Mouse (Mus musculus): ENCODE measurements around the gene Dhx37. TPM values are rescaled to one million over a fixed set of nuclear protein-coding genes. Genes with fewer than 3 reads are reported as not detected.
A peak's percentile ranks its signal among the peaks of the same experiment; 100 is the strongest.

Gene Dhx37
- polyA plus RNA-seq, 1 experiment from 2014 or later: 9.2 TPM

- Histone ChIP-seq H3K9me3 (ENCODE audit: control insufficient read depth, low read depth, low read length) (no peaks in the 10 kb centered on the region), H3K4me3 (ENCODE audit: low read depth, low read length) (peak within 1 kb of the TSS; percentile 81), H3K9ac (replicated peaks; ENCODE audit: low read depth, low read length) (peak within 1 kb of the TSS; percentile 58), H3K27me3 (ENCODE audit: control insufficient read depth, insufficient read depth, low read length) (no peaks in the 10 kb centered on the region), H3K4me1 (ENCODE audit: control insufficient read depth, insufficient read depth, low read length) (peaks cover 21% of the 10 kb centered on the region), H3K4me2 (replicated peaks; ENCODE audit: low read depth, low read length) (peak within 1 kb of the TSS; percentile 85), H3K36me3 (ENCODE audit: control insufficient read depth, insufficient read depth, low read length) (no peaks in the 10 kb centered on the region), H3K27ac (ENCODE audit: low read length) (peak within 1 kb of the TSS; percentile 71; the same call in 1 of the 2 replicates)
- WGBS: under 1% methylated on average over 60 of the region's 60 CpGs
- peak; percentile 93 for ATAC-seq (ENCODE audit: insufficient number of reproducible peaks, insufficient read depth, low FRiP score, low read depth)
Observed at GRCm38 (mm10) chr5:125475601-125476285, 41.8 kb upstream of the Dhx37 start, which contains the start of gene Aacs. TSS of gene Aacs (plus strand) at chr5:125475814.

GRCm38 (mm10) chr5:125475030-125475429, 41.1 kb upstream of the Dhx37 start:
- WGBS: 55% methylated on average over 12 of the region's 12 CpGs
- H3K27ac ChIP-seq (ENCODE audit: low read length): no peak overlapping the region
- H3K27me3 ChIP-seq (ENCODE audit: control insufficient read depth, insufficient read depth, low read length): no peaks in the 10 kb centered on the region
- no peaks in the 10 kb centered on the region for H3K9me3 ChIP-seq (ENCODE audit: control insufficient read depth, low read depth, low read length)
- peaks cover 17% of the 10 kb centered on the region for H3K4me1 ChIP-seq (ENCODE audit: control insufficient read depth, insufficient read depth, low read length)
- H3K4me2 ChIP-seq (replicated peaks; ENCODE audit: low read depth, low read length): peak overlapping the region; percentile 85
- no peak for ATAC-seq (ENCODE audit: insufficient number of reproducible peaks, insufficient read depth, low FRiP score, low read depth)
- no peaks in the 10 kb centered on the region for H3K36me3 ChIP-seq (ENCODE audit: control insufficient read depth, insufficient read depth, low read length)
- H3K9ac ChIP-seq (replicated peaks; ENCODE audit: low read depth, low read length): 0 out of 2 replicates have a peak overlapping the region, but pooled peaks have one; percentile 58
- peak overlapping the region; percentile 81 for H3K4me3 ChIP-seq (ENCODE audit: low read depth, low read length)

GRCm38 (mm10) chr5:125472796-125473475, 39.0 kb upstream of the Dhx37 start:
- no peak for ATAC-seq (ENCODE audit: insufficient number of reproducible peaks, insufficient read depth, low FRiP score, low read depth)
- Histone ChIP-seq H3K4me3 (ENCODE audit: low read depth, low read length) (no peak overlapping the region), H3K9ac (replicated peaks; ENCODE audit: low read depth, low read length) (no peak overlapping the region), H3K27me3 (ENCODE audit: control insufficient read depth, insufficient read depth, low read length) (no peaks in the 10 kb centered on the region), H3K4me2 (replicated peaks; ENCODE audit: low read depth, low read length) (no peak overlapping the region), H3K9me3 (ENCODE audit: control insufficient read depth, low read depth, low read length) (no peaks in the 10 kb centered on the region), H3K4me1 (ENCODE audit: control insufficient read depth, insufficient read depth, low read length) (peaks cover 17% of the 10 kb centered on the region), H3K27ac (ENCODE audit: low read length) (no peak overlapping the region), H3K36me3 (ENCODE audit: control insufficient read depth, insufficient read depth, low read length) (no peaks in the 10 kb centered on the region)
- WGBS: 70% methylated on average over 9 of the region's 9 CpGs

GRCm38 (mm10) chr5:125470713-125471112, 36.8 kb upstream of the Dhx37 start:
- Histone ChIP-seq H3K4me2 (replicated peaks; ENCODE audit: low read depth, low read length) (no peak overlapping the region), H3K36me3 (ENCODE audit: control insufficient read depth, insufficient read depth, low read length) (no peaks in the 10 kb centered on the region), H3K9ac (replicated peaks; ENCODE audit: low read depth, low read length) (no peak overlapping the region), H3K9me3 (ENCODE audit: control insufficient read depth, low read depth, low read length) (no peaks in the 10 kb centered on the region), H3K4me3 (ENCODE audit: low read depth, low read length) (no peak overlapping the region), H3K27me3 (ENCODE audit: control insufficient read depth, insufficient read depth, low read length) (no peaks in the 10 kb centered on the region), H3K4me1 (ENCODE audit: control insufficient read depth, insufficient read depth, low read length) (no peaks in the 10 kb centered on the region), H3K27ac (ENCODE audit: low read length) (no peak overlapping the region)
- no peak for ATAC-seq (ENCODE audit: insufficient number of reproducible peaks, insufficient read depth, low FRiP score, low read depth)
- 87% methylated on average over 4 of the region's 4 CpGs for WGBS

- Histone ChIP-seq H3K36me3 (ENCODE audit: control insufficient read depth, insufficient read depth, low read length) (no peaks in the 10 kb centered on the region), H3K4me1 (ENCODE audit: control insufficient read depth, insufficient read depth, low read length) (peaks cover 4% of the 10 kb centered on the region; the same call in 1 of the 2 replicates), H3K27ac (ENCODE audit: low read length) (no peak overlapping the region), H3K4me3 (ENCODE audit: low read depth, low read length) (no peak overlapping the region), H3K9me3 (ENCODE audit: control insufficient read depth, low read depth, low read length) (no peaks in the 10 kb centered on the region), H3K27me3 (ENCODE audit: control insufficient read depth, insufficient read depth, low read length) (no peaks in the 10 kb centered on the region), H3K9ac (replicated peaks; ENCODE audit: low read depth, low read length) (no peak overlapping the region), H3K4me2 (replicated peaks; ENCODE audit: low read depth, low read length) (no peak overlapping the region)
- ATAC-seq (ENCODE audit: insufficient number of reproducible peaks, insufficient read depth, low FRiP score, low read depth): no peak
- 88% methylated on average over 14 of the region's 14 CpGs for WGBS
Observed at GRCm38 (mm10) chr5:125467261-125467660, 33.3 kb upstream of the Dhx37 start.

- no peak for ATAC-seq (ENCODE audit: insufficient number of reproducible peaks, insufficient read depth, low FRiP score, low read depth)
- Histone ChIP-seq H3K27ac (ENCODE audit: low read length) (no peak overlapping the region), H3K4me2 (replicated peaks; ENCODE audit: low read depth, low read length) (no peak overlapping the region), H3K36me3 (ENCODE audit: control insufficient read depth, insufficient read depth, low read length) (no peaks in the 10 kb centered on the region), H3K4me1 (ENCODE audit: control insufficient read depth, insufficient read depth, low read length) (peaks cover 4% of the 10 kb centered on the region; the same call in 1 of the 2 replicates), H3K27me3 (ENCODE audit: control insufficient read depth, insufficient read depth, low read length) (no peaks in the 10 kb centered on the region), H3K9me3 (ENCODE audit: control insufficient read depth, low read depth, low read length) (no peaks in the 10 kb centered on the region), H3K4me3 (ENCODE audit: low read depth, low read length) (no peak overlapping the region), H3K9ac (replicated peaks; ENCODE audit: low read depth, low read length) (no peak overlapping the region)
- WGBS: 84% methylated on average over 5 of the region's 5 CpGs
Observed at GRCm38 (mm10) chr5:125466483-125466882, 32.6 kb upstream of the Dhx37 start.

- Histone ChIP-seq H3K27me3 (ENCODE audit: control insufficient read depth, insufficient read depth, low read length) (no peaks in the 10 kb centered on the region), H3K36me3 (ENCODE audit: control insufficient read depth, insufficient read depth, low read length) (no peaks in the 10 kb centered on the region), H3K4me1 (ENCODE audit: control insufficient read depth, insufficient read depth, low read length) (peaks cover 4% of the 10 kb centered on the region; the same call in 1 of the 2 replicates), H3K9ac (replicated peaks; ENCODE audit: low read depth, low read length) (no peak overlapping the region), H3K4me2 (replicated peaks; ENCODE audit: low read depth, low read length) (peak overlapping the region; percentile 45), H3K27ac (ENCODE audit: low read length) (0 out of 2 replicates have a peak overlapping the region, but pooled peaks have one; percentile 48), H3K9me3 (ENCODE audit: control insufficient read depth, low read depth, low read length) (no peaks in the 10 kb centered on the region), H3K4me3 (ENCODE audit: low read depth, low read length) (peak overlapping the region; percentile 34)
- ATAC-seq (ENCODE audit: insufficient number of reproducible peaks, insufficient read depth, low FRiP score, low read depth): peak; percentile 100
- WGBS: under 1% methylated on average over 25 of the region's 25 CpGs
Observed at GRCm38 (mm10) chr5:125465701-125466106, 31.8 kb upstream of the Dhx37 start.

- Histone ChIP-seq H3K36me3 (ENCODE audit: control insufficient read depth, insufficient read depth, low read length) (no peaks in the 10 kb centered on the region), H3K27me3 (ENCODE audit: control insufficient read depth, insufficient read depth, low read length) (no peaks in the 10 kb centered on the region), H3K9ac (replicated peaks; ENCODE audit: low read depth, low read length) (no peak overlapping the region), H3K4me3 (ENCODE audit: low read depth, low read length) (peak overlapping the region; percentile 34; the same call in 1 of the 2 replicates), H3K4me2 (replicated peaks; ENCODE audit: low read depth, low read length) (peak overlapping the region; percentile 45), H3K4me1 (ENCODE audit: control insufficient read depth, insufficient read depth, low read length) (peaks cover 4% of the 10 kb centered on the region; the same call in 1 of the 2 replicates), H3K27ac (ENCODE audit: low read length) (no peak overlapping the region), H3K9me3 (ENCODE audit: control insufficient read depth, low read depth, low read length) (no peaks in the 10 kb centered on the region)
- no peak for ATAC-seq (ENCODE audit: insufficient number of reproducible peaks, insufficient read depth, low FRiP score, low read depth)
- 30% methylated on average over 7 of the region's 7 CpGs for WGBS
Observed at GRCm38 (mm10) chr5:125465192-125465591, 31.3 kb upstream of the Dhx37 start.

Data from stomach, embryonic 14.5 days (tissue).